Mouse (Mus musculus): ENCODE results near the gene Zfp839.

Zfp839 gene

GRCm38 (mm10) chr12:110850010-110850928 lies at the start of gene Zfp839:
Gene Zfp839, plus strand, starts transcription at chr12:110850253.
- DNase-seq: peak; percentile 63 to 75

GRCm38 (mm10) chr12:110801876-110802464 lies 48.1 kb upstream of the Zfp839 start:
- no peak for DNase-seq

- no peak for DNase-seq
These were observed 47.3 kb upstream of the Zfp839 start for GRCm38 (mm10) chr12:110802674-110803297.

DNA sequence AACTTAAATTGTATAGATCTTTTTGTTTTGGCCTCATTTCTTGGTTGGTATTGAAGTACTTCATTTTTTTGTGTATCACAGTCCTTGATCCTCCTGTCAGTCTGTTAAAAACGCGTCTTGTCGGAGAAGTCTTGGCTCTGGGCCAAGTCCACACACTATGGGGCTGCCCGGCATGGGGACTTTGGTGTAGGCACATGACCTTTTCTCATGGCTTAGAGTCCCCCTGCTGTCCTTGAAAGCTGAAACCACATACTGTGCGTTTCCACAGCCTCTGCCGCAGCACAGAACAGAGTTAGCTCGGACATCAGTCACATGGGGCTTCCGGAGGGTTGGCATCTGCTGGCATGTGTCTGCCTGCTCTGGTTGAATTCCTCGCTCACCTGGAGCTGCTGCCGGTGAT lies 45.8 kb upstream of the Zfp839 start:
- no peak for DNase-seq

DNA sequence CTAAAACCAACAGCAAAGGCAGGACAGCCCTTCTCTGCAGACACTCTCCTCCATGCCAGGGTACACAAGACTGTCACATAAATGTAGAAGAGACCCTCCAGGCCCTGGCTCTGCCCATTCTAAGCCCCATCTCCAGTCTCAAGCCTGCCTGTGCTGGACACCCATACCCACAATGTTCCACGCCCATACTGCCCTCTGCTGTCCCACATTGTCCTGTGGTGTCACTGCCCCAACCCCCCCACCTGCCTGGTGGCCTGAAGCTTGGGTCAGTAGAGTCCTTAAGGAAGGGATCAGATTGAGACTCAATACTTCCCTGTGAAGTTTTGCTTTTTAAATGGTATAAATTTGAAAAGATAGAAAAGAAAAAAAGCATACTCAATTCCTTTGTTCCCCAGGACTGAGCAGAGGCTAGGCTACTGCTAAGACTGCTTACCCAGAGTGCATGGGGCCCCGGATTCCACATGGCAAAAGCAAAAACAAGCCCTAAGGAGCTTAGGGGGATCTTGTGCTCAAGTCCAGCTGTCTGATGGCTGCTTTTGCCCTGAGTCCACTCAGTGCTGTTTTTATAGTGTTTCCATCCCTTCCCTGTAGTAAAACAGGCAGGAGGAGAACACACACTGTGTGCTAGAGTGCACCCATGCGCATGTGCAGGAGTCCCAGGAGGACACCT lies 43.6 kb upstream of the Zfp839 start:
- DNase-seq: peak in 1 of 2 experiments; percentile 32

GRCm38 (mm10) chr12:110808430-110808829 lies 41.6 kb upstream of the Zfp839 start:
- DNase-seq: no peak

DNA sequence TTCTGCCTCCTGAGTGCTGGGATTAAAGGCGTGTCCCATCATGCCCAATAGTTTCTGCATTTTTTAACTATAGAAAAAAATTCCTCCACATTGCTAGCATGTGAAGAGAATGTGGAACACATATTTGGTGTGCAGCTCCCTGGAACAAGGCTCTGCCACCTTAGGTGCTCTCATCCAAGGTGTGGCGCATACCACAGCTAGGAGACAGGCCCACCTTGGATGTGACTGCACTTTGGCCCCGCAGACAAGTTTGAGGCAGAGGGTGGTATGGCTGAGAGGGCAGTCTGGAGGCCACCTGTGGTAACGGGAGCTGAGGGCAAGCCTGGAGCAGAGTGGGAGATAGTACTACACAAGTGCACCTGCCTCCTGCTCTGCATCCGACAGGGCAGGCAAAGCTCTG lies 41.2 kb upstream of the Zfp839 start:
- no peak for DNase-seq

GRCm38 (mm10) chr12:110813132-110813531 lies 36.9 kb upstream of the Zfp839 start:
- DNase-seq: peak; percentile 10 to 19

- DNase-seq: no peak
These were observed 36.4 kb upstream of the Zfp839 start for GRCm38 (mm10) chr12:110813624-110814023.

GRCm38 (mm10) chr12:110814924-110815323 lies 35.1 kb upstream of the Zfp839 start:
- no peak for DNase-seq

GRCm38 (mm10) chr12:110816833-110817232 lies 33.2 kb upstream of the Zfp839 start:
- no peak for DNase-seq

- no peak for DNase-seq
These were observed 30.7 kb upstream of the Zfp839 start for GRCm38 (mm10) chr12:110819367-110819766.

- no peak for DNase-seq
These were observed 28.3 kb upstream of the Zfp839 start for GRCm38 (mm10) chr12:110821787-110822186.

DNA sequence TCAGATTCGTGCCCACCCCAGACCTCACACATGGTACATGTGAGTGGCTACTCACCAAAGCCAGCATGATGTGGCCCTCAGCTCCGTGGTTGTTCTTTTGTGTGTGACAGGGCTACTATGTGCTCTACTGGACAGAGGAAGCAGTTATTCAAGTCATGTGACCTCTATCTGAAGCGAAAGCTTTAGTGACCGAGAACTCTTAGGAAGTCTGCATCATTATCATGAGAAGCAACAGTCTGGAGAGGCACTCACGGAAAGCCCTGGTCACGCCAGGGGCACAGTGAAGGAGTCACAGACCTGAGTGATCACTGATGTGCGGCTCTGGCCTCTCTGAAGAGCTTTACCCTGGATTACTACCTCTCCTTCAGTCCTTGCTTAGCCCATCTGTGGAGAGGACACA lies 27.7 kb upstream of the Zfp839 start:
- no peak for DNase-seq

DNA sequence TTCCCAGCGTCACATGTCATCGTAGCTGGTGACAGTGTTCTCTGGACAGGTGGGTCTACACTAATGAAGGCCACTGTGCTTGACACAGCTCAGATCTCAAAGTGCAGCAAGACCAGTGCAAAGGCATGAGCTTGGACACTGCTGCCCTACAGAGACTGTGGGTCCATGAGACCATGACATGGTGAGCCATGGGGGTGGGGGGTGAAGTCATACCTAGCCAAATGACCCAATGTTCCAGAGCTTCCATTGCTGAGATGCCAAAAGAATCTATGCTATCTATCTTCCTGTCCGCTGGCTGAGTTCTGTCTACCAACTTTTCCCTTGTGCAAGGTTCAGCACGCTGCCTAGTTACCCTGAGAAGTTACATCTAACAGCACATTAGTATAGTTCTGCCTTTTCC lies 21.1 kb upstream of the Zfp839 start:
- no peak for DNase-seq

DNA sequence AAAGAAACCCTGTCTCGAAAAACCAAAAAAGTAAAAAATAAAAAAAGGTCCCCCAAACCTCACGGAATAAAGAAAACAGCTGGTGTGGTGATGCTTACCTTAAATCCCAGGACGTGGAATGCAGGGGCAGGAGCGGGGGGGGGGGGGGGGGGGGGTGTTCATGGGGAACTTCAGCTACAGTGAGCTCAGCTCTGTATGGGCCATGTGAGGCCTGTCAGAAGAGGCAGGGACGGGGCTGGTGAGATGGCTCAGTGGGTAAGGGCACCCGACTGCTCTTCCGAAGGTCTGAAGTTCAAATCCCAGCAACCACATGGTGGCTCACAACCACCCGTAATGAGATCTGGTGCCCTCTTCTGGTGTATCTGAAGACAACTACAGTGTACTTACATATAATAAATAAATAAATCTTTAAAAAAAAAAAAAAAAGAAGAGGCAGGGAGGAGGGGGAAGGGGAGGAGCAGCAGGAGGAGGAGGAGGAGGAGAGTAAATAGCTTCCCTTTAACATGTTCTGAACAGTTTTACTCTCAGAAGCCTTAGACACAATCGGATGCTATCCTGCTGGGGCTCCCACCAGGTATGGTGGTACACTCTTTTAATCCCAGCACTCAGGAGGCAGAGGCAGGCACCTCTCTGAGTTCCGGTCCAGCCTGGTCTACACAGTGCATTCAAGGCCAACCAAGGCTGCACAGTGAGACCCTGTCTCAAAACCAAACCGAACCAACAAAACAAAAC lies 19.6 kb upstream of the Zfp839 start:
- no peak for DNase-seq

DNA sequence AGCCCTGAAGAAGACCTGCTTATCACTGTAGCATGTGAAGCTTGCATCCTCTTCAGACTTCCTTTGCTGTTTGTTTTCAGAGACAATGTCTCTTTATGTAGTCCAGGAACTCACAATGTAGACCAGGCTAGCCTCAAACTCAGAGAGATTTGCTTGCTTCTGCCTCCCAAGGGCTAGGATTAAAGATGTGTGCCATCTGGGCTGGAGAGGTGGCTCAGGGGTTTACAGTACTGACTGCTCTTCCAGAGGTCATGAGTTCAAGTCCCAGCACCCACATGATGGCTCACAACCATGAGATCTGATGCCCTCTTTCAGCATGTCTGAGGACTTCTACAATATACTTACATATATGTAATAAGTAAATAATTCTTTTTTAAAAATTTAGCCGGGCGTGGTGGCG lies 14.9 kb upstream of the Zfp839 start:
- no peak for DNase-seq

DNA sequence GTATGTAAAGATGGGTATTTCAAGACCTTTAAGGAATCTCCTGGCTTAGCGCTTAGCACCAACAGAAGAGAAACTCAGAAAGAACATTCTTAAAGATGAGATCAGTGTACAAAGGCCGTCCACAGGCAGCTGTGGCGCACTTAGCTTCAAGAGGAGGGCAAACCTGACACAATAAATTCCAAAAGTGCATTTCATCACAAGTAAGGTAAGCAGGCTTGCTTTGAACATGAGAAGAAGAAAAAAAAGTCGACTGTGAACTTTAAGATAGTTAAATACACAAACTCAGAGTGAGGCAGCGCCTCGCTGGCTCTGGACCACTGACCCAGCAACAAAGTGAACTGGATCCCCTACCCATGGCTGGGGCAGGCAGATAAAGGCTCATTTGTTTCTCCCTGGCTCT lies 13.3 kb upstream of the Zfp839 start:
- no peak for DNase-seq

GRCm38 (mm10) chr12:110837192-110837841 lies 12.7 kb upstream of the Zfp839 start:
- no peak for DNase-seq

GRCm38 (mm10) chr12:110837850-110838249 lies 12.2 kb upstream of the Zfp839 start:
- DNase-seq: no peak

- peak; percentile 89 to 94 for DNase-seq
These were observed 9.5 kb upstream of the Zfp839 start, which contains the start of gene Mok for GRCm38 (mm10) chr12:110840348-110841198. Gene Mok, minus strand, starts transcription at chr12:110840939.
